Mouse (Mus musculus) urinary bladder, adult 18-20 months (tissue): ENCODE results near the gene Prr11.
A peak's percentile ranks its signal among the peaks of the same experiment; 100 is the strongest.
"Not testable (repeated sequence)": the region's sequence is repeated elsewhere in the genome, so short reads cannot be mapped to it uniquely, and the experiment has no call there.

ENCODE experiments used
- DNase-seq, 2 experiments: peaks; one replicate each; pipeline ENCODE4 v3.0.0; 2022; ENCODE audit warnings: low spot score in 2 of 2, mixed read lengths in 2 of 2

Prr11 gene

DNA sequence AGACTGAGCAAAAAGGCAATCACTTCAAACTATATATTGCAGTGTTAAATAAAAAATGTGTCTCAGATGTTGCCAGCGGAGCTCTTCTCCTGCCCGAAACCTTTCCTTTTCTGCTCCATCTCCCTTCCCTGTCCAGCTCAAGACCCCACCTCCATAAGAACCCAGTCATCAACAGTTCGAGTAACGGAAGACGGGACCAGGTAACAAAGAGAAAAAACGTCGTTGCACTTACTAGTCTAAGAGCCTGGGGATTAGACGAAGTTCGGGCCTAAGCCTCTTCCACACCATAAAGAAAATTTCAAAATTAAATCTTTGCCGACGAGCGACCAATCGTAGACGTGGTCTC lies at the start of gene Prr11:
Gene Prr11, minus strand, starts transcription at position 300 of the 346 bp plus-strand sequence.
- no peak for DNase-seq

DNA sequence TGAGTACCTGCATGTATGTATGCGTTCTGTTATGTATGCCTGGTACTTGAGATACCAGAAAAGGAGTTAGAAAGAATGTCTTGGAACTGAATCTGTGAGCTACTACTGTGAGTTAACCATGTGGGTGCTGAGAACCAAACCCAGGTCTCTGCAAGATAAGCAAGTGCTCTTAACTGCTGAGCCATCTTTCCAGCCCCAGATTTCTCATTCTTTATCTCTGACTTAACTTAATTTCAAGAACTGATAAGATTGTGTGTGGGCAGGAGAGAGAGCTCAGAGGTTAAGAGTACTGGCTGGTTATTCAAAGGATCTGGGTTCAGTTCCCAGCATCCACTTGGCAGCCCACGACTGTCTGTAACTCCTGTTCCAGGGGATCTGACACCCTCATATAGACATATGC lies 49.5 kb upstream of the Prr11 start:
- no peak for DNase-seq

DNA sequence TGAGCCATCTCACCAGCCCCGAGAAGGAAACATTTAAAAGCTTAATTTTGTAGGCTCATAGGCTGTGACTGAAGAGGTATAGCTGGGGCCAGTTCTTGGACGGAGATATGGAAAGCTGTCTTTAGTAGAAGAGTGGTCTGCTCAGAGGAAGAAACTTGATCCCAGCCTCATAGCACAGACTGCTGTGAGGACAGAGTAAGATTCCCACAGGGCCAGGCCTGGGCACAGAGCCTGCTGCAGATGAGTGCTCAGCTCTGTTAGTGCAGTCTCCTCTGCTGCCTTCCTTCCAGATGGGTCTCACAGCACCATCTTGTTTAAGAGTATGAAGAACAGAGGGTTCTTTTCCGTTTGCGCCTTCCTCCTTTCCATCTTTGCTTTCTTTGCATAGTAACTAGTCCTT lies 27.7 kb upstream of the Prr11 start:
- DNase-seq: no peak

DNA sequence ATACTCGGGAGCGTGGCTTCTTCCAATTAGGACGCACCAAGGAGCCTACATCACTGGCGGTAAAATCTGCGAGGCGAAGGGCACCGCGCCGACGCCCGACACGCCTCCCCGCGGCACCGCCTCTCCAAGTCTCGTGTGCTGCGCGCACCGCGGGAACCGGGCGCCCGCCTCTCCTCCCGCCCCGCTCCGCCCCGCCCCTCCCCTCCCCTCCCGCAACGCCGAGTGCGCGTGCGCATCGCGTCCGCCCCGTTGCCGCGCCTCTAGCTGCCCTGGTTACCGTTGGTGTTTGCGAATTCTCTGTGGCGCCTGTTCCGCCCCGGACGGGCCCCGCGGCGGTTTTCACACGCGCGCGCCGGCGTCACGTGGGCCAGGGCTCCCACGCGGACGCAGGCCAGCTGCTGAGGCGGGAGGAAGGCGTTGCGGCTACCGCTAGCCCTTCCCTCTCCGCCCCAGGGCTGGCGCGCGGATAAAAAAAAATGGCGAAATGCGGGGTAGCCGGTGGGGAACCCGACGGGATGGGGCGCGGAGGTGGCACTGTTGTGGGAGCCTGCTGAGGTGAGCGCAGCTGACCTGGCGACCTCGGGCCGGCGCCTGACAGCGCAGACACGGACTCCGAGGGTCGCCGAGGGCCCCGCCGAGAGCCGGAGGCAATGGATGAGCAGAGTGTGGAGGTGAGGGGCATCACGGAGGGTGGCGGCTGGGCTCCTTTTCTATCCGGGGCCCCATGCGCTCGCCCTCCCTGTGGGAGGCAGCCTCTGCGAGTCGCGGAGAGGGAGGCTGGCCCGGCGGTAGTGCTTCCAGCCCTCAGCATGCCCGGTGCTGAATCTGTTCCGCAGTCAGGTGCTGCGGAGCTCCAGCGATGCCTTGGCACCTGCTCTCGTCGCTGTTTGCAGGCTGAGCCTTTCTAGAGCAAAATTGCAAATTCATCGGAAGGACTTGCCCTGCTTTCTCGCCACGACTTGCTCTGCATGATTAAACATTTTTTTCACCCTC lies 18.6 kb upstream of the Prr11 start, which contains the start of gene Trim37:
Gene Trim37, plus strand, starts transcription at position 254 of the 993 bp plus-strand sequence.
- peak; percentile 68 to 87 for DNase-seq

DNA sequence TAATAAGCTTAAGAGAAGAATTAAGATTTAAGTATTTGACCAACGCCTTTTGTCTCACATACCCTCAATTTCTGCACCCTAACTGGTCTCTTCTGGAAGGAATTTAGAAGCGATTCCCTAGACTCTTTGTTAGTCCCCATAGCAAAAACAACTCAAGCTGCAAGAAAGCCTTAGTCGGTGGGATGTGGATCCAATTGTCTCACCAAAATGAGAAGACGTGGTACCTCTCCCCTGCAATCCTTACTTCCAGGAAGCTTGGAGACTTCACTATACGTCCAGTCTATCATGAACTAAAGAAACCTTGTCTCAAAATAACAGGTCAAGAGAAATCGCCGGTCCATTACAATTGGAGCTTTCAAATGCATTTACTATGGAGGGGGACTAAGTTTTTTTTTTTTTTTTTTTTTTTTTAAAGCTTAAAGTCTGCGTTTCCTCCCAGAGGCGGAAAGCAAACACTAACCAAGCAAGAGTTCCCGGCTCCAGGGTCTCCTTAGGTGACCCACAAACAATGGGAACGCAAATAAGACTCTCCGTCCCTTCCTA lies 17.8 kb upstream of the Prr11 start:
- DNase-seq: no peak

DNA sequence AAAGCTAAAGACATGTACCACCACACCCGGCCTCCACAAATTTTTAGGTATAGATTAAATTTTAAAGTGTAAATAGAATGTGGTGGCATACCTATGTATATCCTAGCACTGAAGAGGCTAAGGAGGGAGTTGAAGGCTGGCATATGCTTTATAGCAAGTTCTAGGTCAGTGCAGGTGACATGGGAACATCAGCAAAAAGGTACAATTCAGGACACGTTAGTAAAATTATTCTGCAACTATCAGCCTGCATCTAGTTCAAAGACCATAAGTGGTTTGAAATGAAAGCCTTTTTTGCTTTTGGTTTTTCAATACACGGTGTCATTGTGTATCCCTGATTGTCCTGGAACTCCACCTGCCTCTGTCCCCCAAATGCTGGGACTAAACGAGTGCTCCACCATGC lies 17.1 kb upstream of the Prr11 start:
- DNase-seq: no peak

DNA sequence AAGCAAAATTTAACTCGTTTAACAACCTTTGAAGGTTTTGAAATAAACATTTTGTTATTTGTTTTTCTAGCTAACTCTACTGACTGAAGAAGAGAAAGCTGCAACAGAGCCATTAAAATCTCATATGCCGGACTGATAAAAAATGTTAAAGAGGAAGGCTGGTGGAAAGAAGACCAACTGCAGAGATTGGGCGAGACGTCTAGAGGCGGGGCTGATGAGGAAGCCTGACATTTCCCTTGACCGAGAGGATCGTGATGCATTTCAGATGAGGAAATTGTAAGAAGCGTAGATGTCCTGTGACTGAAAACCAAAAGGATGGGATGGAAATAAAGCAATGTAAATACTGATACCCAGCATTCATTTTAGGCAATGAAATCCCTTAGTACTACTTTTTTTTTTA lies 13.4 kb upstream of the Prr11 start:
- no peak for DNase-seq

DNA sequence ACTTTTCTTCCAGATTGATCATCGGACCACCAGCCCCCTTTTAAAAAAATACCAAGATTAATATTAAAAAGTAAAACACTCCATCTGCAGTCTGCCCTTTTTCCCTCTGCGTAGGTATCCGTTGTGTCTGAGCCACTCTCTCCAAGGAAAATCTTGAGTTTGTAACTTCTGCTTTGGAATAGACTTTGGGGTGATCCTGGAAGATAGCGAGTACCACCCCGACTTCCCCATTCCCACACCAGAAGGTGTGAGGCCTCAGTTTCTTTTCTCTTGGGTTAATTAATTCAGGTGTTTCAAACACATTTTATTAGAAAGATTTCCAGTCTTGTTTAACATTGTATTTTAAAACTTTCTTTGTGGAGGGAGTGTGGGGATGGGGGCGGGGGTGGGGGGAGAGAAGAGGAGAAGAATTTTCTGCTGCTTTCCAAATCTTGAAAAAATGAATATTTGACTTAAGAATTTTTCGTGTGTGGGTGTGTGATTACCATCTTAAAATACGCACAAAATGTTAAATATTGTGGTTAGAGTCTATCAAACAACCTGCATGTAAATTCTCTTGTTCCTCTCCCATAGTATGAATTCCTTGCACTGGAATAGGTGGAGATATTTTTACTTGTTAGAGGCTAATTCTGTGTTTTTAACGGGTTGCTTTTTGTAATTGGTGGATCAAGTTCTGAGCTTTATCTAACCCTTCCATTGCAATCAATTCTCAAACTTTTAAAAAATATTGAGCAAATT lies 1.8 kb upstream of the Prr11 start:
- no peak for DNase-seq

DNA sequence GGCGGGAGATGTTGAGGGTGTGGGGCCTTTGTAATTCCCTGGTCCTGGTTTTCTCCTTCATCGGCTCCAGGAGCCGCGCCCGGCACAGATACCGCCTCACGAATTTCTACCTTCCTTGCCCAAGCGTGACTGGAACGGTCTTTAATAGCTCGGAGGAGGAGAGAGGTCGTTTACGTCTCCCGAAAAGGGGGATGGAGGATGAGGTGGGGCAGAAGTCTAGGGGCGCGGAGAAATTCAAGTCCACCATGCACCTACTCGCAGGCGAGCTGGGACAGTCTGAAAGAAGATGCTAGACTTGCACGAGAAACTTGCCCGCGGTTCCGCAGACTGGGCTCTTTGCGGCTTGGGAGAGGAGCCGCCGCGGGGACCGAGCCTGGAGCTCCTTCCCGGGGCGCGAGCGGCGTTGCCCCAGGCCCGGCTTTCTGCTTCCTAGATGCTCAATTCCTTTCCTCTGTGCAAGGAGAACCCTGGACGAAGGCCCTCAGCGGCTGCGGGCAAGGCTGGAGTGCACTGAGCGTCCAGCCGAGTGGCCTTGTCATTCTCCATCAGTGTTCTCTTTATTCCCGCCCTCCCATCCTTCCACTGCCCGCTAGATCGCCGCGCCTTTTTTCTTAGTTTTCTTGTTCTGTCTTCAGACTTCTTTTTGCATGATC lies 1.1 kb upstream of the Prr11 start:
- peak in 1 of 2 experiments; percentile 60 for DNase-seq

DNA sequence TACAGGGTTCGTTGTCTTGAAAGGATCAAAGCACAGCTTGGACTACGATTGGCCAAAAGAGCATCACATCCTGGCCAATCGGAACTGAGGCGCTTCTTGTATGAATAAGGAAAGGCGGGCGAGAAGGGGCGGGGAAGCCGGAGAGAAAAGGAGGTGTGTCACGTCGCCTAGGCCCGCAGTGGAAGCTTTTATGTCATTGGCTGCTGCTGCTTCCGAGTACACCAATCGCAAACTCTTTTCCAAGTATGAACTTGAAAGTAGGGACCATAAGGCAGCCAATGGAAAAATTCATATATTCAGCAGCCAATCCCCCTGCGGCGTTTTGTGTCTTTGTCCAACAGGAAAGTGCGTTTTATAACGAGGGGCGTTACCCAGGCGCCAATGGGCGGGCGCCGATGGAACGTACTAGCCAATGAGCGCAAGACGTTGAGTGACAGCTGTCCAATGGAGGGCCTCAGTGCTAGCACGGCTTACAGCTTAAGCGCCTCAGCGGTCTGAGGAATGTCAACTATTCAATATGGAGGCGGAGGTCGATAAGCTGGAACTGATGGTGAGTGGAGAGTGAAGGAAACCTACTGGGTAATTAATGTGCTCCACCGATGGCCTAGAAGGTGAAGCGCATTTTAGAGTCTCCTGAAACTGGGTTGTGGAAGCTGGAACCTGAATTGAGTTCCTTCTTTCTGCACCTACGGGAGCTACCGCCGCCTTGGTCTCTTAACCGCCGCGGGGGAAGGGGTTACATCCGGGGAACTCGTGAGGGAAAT lies 429 bp upstream of the Prr11 start, which contains the start of gene Ska2:
Gene Ska2, plus strand, starts transcription at position 480 of the 764 bp plus-strand sequence.
- peak; percentile 90 to 97 for DNase-seq

DNA sequence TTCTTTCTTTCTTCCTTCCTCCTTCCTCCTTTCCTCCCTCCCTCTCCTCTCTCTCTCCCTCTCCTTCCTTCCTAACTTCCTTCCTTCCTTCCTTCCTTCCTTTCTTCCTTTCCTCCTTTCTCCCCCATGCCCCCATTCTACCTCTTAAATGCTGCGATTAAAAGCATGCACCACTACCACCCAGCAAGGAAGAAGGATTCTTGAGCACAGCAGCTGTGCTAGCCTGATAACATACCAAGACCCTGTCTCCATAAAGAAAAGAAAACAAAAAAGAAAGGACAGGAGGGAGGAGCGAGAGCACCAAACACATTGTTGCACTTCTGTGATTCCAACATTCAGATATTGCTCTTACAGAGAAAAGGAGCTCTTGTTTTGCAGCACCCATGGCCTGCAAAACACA lies 21.4 kb downstream of the Prr11 start:
- no peak for DNase-seq

DNA sequence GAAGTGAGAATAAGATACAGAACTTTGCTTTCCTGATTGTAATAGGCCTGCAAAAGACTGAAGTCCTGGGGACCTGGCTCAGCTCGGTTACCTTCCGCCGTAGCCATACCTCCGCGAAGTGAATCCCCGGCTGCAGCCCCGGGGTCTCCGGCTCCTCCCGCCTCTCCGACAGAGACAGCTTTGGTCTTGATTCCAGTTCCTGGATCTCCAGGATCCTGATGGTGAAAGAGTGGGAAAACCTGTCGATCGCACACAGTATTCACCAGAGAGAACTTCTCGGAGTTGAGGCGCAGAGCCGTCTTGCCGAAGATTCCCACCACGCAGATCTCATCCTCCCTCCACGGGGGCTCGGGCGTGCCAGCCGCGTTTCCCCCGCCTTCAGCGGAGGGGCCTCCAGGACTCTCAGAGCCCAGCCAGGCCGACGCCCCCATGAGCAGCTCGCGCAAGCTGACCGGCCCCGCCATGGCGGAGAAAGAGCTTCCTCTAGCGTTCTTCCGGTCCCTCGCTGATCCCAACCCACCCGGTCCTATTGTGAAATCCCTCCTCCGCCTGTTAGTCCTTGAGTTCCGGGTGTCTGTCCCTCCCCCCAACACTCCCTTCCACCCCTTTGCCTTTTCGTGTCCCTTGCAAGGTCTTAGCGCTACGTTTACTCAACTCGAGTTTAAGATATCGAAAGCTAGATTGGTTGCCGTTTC lies 22.1 kb downstream of the Prr11 start, which contains the start of gene Smg8:
Gene Smg8, minus strand, starts transcription at position 485 of the 695 bp plus-strand sequence.
- peak; percentile 71 to 72 for DNase-seq

DNA sequence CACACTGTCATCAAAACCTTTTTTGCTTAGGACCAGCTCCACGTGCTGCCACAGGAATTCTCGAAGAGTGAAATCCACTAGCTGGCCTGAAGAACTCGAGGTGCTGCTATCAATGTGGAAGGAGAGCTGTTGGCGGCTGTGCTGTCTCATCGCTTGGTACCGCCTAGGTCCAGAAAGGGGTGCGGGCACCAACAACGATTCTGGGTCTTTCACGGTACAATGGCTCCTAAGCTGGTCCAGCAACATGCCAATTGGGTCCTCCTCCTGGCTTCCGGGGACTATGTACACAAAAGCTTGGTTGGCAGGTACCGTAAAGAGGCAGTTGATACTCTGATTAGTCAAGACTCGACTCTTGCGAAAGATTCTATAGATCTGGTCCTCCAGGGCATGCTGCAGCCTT lies 23.0 kb downstream of the Prr11 start:
- DNase-seq: no peak

DNA sequence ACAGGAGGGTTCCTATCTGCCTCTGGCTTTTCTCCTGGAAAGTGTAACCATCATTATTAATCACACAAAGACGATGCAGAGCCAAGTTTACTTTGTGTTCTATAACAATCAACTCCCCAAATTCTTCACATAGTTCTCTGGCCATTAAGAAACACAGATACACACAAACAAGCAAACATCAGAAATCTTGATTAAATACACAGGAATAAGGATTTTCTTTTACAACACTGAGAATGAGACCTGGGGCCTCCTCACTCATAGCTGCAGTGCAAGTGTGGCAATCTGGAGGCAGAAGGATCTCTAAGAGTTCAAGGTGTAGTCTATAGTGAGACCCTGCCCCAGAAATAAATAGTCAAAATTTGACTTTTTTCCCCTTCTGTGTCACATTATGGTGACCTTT lies 24.8 kb downstream of the Prr11 start:
- DNase-seq: no peak

DNA sequence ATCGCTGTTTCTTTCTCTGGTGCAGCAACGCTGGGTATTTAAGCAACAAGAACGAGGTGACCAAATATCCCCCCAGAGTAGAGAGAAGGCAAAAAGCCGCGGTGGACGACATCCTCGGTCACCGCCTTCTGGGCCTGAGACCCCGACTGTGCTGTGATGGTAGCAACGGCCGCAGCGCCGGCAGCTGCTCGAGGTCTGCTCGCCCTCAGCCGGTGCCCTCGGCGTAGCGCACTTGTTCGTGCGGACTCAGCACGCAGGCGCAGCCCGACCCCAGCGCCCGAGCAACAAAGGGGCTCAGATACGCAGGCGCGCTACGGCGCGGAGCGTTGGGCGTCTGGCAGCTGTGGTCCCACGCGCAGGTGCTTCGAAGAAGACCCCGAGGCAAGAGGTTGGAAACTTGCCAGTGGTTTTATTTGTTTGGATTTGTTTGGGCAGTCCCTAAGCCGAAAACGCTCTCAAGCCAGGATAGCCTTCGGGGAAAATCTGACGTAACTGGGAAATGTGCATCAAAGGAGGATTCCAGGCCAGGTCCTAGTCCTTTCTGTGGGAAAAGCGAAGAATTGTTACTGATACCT lies 34.6 kb downstream of the Prr11 start, which contains the start of gene Gdpd1:
Gene Gdpd1, minus strand, starts transcription at position 197 of the 575 bp plus-strand sequence.
- DNase-seq: peak; percentile 76 to 84

DNA sequence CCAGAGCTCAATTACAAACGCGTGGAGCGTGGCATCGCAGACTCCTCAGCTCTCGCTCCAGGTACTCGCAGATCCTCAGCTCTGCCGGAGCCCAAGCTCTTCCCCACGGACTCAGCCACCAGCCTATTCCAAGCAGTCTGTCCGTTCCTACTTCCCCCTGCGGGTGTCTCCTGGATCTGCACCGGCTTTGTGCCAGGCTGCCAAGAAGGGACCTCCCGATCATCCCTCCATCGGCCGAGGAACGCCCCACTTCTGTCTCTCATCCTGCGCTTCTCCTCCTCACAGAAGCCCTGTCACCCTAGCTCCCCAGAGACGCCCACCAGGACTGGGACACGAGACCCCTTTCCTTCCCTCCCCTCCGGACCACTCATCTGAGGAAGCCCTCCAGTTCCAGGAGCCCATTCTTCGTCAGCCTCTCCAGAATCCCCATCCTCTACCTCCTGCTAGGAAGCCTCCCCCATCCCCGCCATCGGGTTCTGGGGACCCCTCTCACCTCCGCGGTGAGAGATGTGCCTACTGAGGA lies 35.1 kb downstream of the Prr11 start:
- peak; percentile 50 to 69 for DNase-seq

DNA sequence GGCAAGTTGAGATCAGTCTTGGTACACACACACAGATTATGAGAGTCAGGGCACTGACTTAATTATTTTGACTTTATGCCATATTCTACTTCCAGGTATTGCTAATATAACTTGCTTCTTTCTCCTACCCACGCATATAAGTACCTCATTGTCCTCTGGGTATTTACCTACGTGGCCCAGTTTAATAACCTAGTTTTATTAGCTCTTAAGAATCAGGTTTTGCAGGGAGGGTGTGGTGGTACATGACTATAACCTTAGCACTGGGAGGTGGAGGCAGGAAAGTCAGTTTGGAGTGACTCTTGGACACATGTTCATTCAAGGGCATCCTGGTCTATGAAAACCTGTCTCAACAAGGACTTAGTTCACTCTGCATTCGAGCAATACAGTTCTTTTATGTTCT lies 46.4 kb downstream of the Prr11 start:
- no peak for DNase-seq

DNA sequence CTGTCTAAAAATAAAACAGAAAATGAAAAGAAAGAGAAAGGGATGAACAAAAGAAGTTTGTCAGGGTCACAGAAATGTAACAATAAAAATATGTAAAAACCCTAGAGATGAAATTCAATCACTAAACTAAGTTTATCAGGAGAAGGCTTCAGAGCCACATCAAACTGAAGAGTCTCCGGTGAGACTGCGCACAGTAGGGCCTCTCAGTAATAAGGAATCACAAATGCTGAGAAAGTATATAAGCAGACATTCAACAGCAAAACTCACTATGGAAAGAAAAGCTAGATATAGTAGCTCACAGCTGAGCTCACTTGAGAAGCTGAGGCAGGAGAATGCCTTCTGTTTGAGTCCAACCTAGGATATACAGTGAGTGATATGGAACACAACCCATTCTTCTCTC lies 48.1 kb downstream of the Prr11 start:
- DNase-seq: no peak

DNA sequence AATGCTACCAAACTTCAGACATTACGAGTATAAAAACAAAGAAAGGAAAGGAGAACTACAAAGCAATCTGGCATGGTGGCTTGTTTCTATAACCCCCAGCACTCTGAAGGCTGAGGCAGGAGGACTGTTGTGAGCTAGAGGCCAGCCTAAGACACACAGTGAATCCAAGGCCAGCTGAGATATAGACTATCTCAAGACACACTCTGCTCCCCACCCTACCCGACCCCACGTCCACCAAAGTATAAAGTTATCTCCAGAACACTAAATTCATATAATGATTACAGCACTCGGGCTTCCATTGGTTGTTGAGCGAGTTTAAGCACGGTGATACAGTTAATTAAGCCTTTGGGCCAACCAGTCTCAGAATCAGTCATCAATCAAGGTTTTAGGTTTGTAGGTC lies 52.2 kb downstream of the Prr11 start:
- DNase-seq: no peak

DNA sequence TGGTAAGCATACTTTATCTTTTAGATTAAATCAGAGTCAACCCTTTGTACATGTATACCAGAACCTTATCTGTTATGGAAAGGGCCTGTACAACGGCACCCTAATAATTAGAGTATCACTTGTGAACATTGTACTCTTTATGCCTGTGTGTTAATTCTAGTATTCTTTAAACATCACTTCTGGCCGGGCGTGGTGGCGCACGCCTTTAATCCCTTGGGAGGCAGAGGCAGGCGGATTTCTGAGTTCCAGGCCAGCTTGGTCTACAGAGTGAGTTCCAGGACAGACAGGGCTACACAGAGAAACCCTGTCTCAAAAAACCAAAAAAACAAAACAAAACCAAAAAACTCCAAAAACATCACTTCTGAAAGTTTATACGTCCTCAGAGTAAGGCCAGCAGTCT lies 59.6 kb downstream of the Prr11 start:
- not testable (repeated sequence) for DNase-seq
